In the genomic region with DNA sequence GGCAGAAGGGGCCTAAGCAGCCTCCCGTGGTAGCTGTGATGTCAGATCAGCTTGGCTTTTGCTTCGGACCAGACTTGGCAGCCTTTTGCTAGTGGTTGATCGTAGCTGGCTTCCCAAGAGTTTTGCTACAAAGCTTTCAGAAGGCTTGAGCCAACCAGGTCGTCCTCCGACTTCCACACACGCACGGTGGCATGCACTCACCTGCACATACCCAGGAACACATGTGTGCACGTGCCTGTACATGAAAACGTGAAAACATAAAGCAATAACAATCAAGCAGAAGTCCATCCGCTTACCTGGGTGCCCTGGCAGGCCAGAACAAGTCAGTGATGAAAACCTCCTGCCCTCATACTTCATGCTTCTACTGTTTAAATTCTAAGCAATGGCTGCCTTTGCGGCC, we compare ENCODE assay signal across 36 mouse cellular contexts. TPM values are rescaled to one million over a fixed set of nuclear protein-coding genes. Genes with fewer than 3 reads are reported as not detected.
DNase-seq lines count a peak whose midpoint lies in the region; ATAC-seq and TF ChIP-seq lines count a peak whose summit lies in the region.
"Had no signal": no experiment of that assay in that cellular context is flagged by ENCODE, and none has a peak within 500 bp of the region (broad histone marks: within the 10 kb centered on the region; RNA-seq: fewer than 3 reads in every experiment).

No protein-coding gene starts in this region.

- no peak overlapping the region for H3K9ac ChIP-seq in hindbrain, postnatal 0 days (replicated peaks; ENCODE audit: low read length)
- H3K9ac ChIP-seq: embryonic facial prominence, embryonic 13.5 days; forebrain, embryonic 13.5 days; hindbrain, embryonic 12.5 days; limb, embryonic 12.5 days; lung, embryonic 15.5 days; midbrain, embryonic 15.5 days; neural tube, embryonic 15.5 days had no signal

- peaks cover 10% of the 10 kb centered on the region for H3K4me1 ChIP-seq in hindbrain, embryonic 10.5 days (replicated peaks)
- no peaks in the 10 kb centered on the region for H3K4me1 ChIP-seq in hindbrain, postnatal 0 days (ENCODE audit: insufficient read depth, low read length)

- no peak overlapping the region for H3K4me2 ChIP-seq in hindbrain, postnatal 0 days (ENCODE audit: low read depth, low read length)
- H3K4me2 ChIP-seq: embryonic facial prominence, embryonic 13.5 days; forebrain, embryonic 13.5 days; hindbrain, embryonic 12.5 days; limb, embryonic 12.5 days; liver, embryonic 11.5 days; lung, embryonic 15.5 days; midbrain, embryonic 15.5 days; neural tube, embryonic 15.5 days had no signal

- ATAC-seq in hindbrain, postnatal 0 days = no peak
- ATAC-seq: forebrain, embryonic 13.5 days; intestine, embryonic 16.5 days; midbrain, embryonic 15.5 days; Patski had no signal

- DNase-seq in gastrocnemius, adult 2 months = peak; percentile 37
- no peak for DNase-seq in gastrocnemius, postnatal 36 days
- no peak for DNase-seq in hindbrain, embryonic 10.5 days (ENCODE audit: low spot score)
- DNase-seq in hindbrain, postnatal 0 days (ENCODE audit: low spot score) = no peak
- peak; percentile 18 for DNase-seq in adipocyte (ENCODE audit: low spot score)
- DNase-seq in urinary bladder, postnatal 25 days (ENCODE audit: low spot score) = peak; percentile 32
- no peak for DNase-seq in ovary, postnatal 36 days (ENCODE audit: low spot score)
- DNase-seq: adrenal gland, postnatal 14 days; cerebellum, adult 11 months; cerebellum, adult 9-11 months; embryo, embryonic 11 days; kidney, adult 8-10 months; kidney, postnatal 10 days; layer of hippocampus, postnatal 36 days; right cerebral cortex, adult 18-20 months; thymus, adult 18-20 months; thymus, postnatal 25 days had no signal

- TF ChIP-seq CTCF in gastrocnemius, adult 2 months (IDR thresholded peaks at IDR 0.05) = no peak
- TF ChIP-seq CTCF in hindbrain, postnatal 0 days (IDR thresholded peaks at IDR 0.05; ENCODE audit: low read depth) = no peak

- no peaks in the 10 kb centered on the region for H3K27me3 ChIP-seq in hindbrain, embryonic 10.5 days (ENCODE audit: insufficient read depth, poor library complexity, severe bottlenecking)
- H3K27me3 ChIP-seq in hindbrain, postnatal 0 days (ENCODE audit: insufficient read depth, low read length) = no peaks in the 10 kb centered on the region
- H3K27me3 ChIP-seq: embryonic facial prominence, embryonic 13.5 days; forebrain, embryonic 13.5 days; hindbrain, embryonic 12.5 days; limb, embryonic 12.5 days; lung, embryonic 15.5 days; midbrain, embryonic 15.5 days; neural tube, embryonic 15.5 days; Patski had no signal

- intact Hi-C loops in gastrocnemius, adult 2 months (cut with DNase I) = no loop called here
- intact Hi-C loops in gastrocnemius, postnatal 36 days (cut with DNase I) = no loop called here

- no peaks in the 10 kb centered on the region for H3K36me3 ChIP-seq in hindbrain, embryonic 10.5 days
- no peaks in the 10 kb centered on the region for H3K36me3 ChIP-seq in hindbrain, postnatal 0 days (ENCODE audit: insufficient read depth, low read length)
- H3K36me3 ChIP-seq: embryonic facial prominence, embryonic 13.5 days; G1E; hindbrain, embryonic 12.5 days; limb, embryonic 12.5 days; lung, embryonic 15.5 days; midbrain, embryonic 10.5 days; midbrain, embryonic 15.5 days; neural tube, embryonic 15.5 days had no signal

- no peaks in the 10 kb centered on the region for H3K9me3 ChIP-seq in hindbrain, embryonic 10.5 days
- no peaks in the 10 kb centered on the region for H3K9me3 ChIP-seq in hindbrain, postnatal 0 days (ENCODE audit: low read length)
- H3K9me3 ChIP-seq: embryonic facial prominence, embryonic 13.5 days; forebrain, embryonic 13.5 days; G1E; hindbrain, embryonic 12.5 days; limb, embryonic 12.5 days; lung, embryonic 15.5 days; midbrain, embryonic 10.5 days; midbrain, embryonic 15.5 days; neural tube, embryonic 15.5 days had no signal

- 87% methylated on average over 11 of the region's 11 CpGs for WGBS in hindbrain, embryonic 10.5 days
- 76% methylated on average over 11 of the region's 11 CpGs for WGBS in hindbrain, postnatal 0 days

- H3K4me3 ChIP-seq in gastrocnemius, adult 2 months = no peak overlapping the region
- no peak overlapping the region for H3K4me3 ChIP-seq in hindbrain, embryonic 10.5 days
- H3K4me3 ChIP-seq in hindbrain, postnatal 0 days (ENCODE audit: low read length) = no peak overlapping the region
- H3K4me3 ChIP-seq: embryonic facial prominence, embryonic 13.5 days; forebrain, embryonic 13.5 days; hindbrain, embryonic 12.5 days; limb, embryonic 12.5 days; lung, embryonic 15.5 days; midbrain, embryonic 10.5 days; midbrain, embryonic 15.5 days; neural tube, embryonic 15.5 days had no signal

- no peak overlapping the region; the same call in 1 of the 2 replicates for H3K27ac ChIP-seq in gastrocnemius, adult 2 months
- H3K27ac ChIP-seq in hindbrain, embryonic 10.5 days = 0 out of 2 replicates have a peak overlapping the region, but pooled peaks have one; percentile 35
- no peak overlapping the region for H3K27ac ChIP-seq in hindbrain, postnatal 0 days
- H3K27ac ChIP-seq: embryonic facial prominence, embryonic 13.5 days; forebrain, embryonic 13.5 days; hindbrain, embryonic 12.5 days; limb, embryonic 12.5 days; lung, embryonic 15.5 days; midbrain, embryonic 10.5 days; midbrain, embryonic 15.5 days; neural tube, embryonic 15.5 days; stomach, postnatal 0 days had no signal

RNA-seq across cellular contexts. Expression of gene Rfx8, which starts 36.2 kb away (rescaled TPM):
- total RNA-seq in gastrocnemius, adult 2 months (2021) = not detected
- total RNA-seq in gastrocnemius, postnatal 36 days (2021) = not detected
- 0.12 and 0.22 TPM in 2 replicates for polyA plus RNA-seq in hindbrain, embryonic 10.5 days (2016; fragmentation: Nextera tagmentation; extraction: Ambion mirVana)
- total RNA-seq in hindbrain, postnatal 0 days (2014; rRNA removed) = 0.10 and 0.97 TPM in 2 replicates
- 0.39 and 0.68 TPM in 2 replicates for polyA plus RNA-seq in hindbrain, postnatal 0 days (2015; fragmentation: Nextera tagmentation; extraction: Ambion mirVana)
- total RNA-seq: granulocyte monocyte progenitor cell, adult 5-6 weeks; left cerebral cortex, postnatal 10 days had no signal
- polyA plus RNA-seq: G1E; large intestine, adult 2 months; Patski had no signal

RNA-seq across cellular contexts. Expression of gene Gm3646, which starts 48.2 kb away (rescaled TPM):
- total RNA-seq in gastrocnemius, adult 2 months (2021) = 1 to 10 TPM in 1 of 2 experiments, not detected in 1; 1.6 TPM
- 1 to 10 TPM; 1.3 to 1.9 TPM for total RNA-seq in gastrocnemius, postnatal 36 days (2021)
- polyA plus RNA-seq in hindbrain, embryonic 10.5 days (2016; fragmentation: Nextera tagmentation; extraction: Ambion mirVana) = not detected in 2 replicates
- total RNA-seq in hindbrain, postnatal 0 days (2014; rRNA removed) = not detected in 2 replicates
- not detected in 2 replicates for polyA plus RNA-seq in hindbrain, postnatal 0 days (2015; fragmentation: Nextera tagmentation; extraction: Ambion mirVana)
- total RNA-seq: adrenal gland, postnatal 14 days; G1E; granulocyte monocyte progenitor cell, adult 5-6 weeks; layer of hippocampus, postnatal 36 days; left cerebral cortex, postnatal 10 days; megakaryocyte progenitor cell, adult 5-6 weeks had no signal
- polyA plus RNA-seq: embryonic facial prominence, embryonic 13.5 days; forebrain, embryonic 13.5 days; G1E; hindbrain, embryonic 12.5 days; intestine, embryonic 16.5 days; large intestine, adult 2 months; limb, embryonic 12.5 days; liver, embryonic 11.5 days; liver, embryonic 16.5 days; lung, embryonic 15.5 days; midbrain, embryonic 10.5 days; midbrain, embryonic 15.5 days; neural tube, embryonic 15.5 days; Patski; spleen, adult 2 months had no signal

Comparison
In these comparisons a context has a peak if more than half of its experiments do, and no peak if none do; other contexts are left out.
1. DNase-seq: peak in gastrocnemius, adult 2 months (single experiment), adipocyte (single experiment) and urinary bladder, postnatal 25 days (single experiment); none in gastrocnemius, postnatal 36 days (0 of 2), hindbrain, embryonic 10.5 days (single experiment), hindbrain, postnatal 0 days (single experiment) and ovary, postnatal 36 days (single experiment).